Mouse (Mus musculus): ENCODE measurements around the gene Kif9.

The Kif9 gene

DNA sequence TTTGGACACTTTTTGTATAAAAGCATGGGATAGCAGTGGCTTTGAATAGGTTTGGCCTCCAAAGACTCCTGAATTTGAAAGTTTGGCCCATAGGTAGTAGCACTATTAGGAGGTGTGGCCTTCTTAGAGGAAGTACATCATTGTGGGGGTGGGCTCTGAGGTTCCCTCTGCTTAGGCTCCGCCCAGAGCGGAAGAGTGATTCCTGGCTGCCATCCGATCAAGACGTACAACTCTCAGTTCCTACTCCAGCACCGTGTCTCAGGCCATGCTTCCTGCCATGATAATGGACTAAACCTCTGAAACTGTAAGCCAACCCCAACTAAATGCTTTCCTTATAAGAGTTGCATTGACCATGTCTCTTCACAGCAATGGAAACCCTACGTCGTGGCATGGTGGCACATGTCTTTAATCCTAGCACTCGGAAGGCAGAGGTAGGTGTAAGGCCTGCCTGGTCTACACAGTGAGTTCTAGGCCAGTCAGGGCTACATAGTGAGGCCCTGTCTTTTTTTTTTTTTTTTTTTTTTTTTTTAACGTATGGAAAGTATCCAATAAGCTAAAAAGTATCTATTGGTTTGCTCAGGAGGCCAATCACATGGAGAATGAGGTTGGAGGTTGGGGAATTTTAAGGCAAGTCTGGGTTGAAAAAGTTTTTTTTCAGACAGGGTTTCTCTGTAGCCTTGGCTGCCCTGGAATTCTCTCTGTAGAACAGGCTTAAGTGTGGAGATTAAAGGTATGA, 52.4 kb downstream of the Kif9 start:
- no peak for DNase-seq

DNA sequence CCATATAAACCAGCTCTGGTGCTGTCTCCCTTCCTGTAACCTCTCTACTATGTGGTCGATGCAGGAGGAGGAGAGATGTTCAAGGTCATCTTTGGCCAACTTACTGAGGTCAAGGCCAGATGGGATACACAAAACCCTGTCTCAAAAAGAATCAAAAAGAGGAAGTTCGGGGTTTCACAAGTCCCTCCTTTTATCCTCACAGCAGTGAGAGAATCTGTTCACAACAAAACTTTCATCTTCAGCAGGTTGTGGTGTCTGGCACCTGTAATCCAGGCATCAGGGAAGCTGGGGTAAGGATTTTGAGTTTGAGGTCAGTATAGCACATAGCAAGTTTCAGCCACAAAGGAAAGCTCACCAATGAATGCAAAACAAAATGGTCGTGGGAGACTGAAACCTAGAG, 53.9 kb downstream of the Kif9 start:
- DNase-seq, result no peak

DNA sequence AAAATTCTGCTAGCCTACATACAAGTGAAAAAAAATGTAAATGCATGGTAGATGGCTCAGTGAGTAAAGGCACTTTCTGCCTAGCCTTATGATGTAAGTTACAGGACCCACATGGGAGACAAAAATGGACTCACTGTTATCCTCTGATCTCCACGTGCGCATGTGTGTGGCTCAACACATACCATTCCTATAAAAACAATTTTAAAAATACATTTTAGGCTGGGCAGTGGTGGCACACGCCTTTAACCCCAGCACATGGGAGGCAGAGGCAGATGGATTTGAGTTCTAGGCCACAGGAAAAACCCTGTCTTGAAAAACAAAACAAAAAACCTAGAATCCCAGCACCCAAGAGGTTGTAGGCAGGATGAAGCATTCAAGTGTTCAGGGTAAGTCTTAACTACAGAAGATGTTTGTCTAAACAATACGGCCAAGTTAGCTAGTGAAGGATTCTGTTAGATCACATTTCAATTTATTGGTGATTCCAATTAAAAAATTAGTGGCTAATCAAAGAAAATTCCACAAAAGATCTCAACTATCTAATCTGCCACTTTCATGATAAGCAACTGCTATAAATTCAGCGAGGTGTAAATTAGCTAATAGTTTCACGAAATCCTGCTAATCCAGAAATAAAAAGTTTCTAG, 54.5 kb downstream of the Kif9 start:
- no peak for DNase-seq

DNA sequence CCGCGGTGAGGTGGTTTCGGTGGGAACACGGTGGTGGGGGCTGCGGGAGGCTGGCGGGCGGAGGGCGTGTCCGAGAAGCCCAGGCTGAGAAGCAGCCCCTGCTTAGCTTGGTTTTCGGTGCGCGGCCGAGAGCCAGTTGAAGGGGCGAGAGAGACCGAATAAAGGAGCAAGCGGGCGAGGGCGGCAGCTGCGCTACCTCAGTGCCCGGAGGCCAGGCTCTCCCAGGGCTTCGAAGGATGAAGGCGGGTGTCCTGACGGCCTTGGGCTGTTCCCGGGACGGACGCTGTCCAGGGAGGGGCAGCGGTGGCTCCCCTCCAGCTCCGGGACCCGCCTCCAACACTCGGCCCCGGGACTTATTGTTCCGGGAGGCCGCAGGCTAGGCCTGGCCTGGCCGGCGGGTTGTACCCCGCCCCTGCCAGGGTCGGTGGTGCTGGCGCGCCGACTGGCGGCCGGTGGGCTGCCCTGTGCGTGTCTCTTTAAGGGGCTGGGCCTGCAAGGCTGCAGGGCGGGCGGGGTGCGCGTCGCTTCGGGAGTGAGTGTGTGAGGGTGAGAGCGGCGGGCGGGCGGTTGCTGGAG, 55.2 kb downstream of the Kif9 start:
- peak; percentile 96 for DNase-seq

DNA sequence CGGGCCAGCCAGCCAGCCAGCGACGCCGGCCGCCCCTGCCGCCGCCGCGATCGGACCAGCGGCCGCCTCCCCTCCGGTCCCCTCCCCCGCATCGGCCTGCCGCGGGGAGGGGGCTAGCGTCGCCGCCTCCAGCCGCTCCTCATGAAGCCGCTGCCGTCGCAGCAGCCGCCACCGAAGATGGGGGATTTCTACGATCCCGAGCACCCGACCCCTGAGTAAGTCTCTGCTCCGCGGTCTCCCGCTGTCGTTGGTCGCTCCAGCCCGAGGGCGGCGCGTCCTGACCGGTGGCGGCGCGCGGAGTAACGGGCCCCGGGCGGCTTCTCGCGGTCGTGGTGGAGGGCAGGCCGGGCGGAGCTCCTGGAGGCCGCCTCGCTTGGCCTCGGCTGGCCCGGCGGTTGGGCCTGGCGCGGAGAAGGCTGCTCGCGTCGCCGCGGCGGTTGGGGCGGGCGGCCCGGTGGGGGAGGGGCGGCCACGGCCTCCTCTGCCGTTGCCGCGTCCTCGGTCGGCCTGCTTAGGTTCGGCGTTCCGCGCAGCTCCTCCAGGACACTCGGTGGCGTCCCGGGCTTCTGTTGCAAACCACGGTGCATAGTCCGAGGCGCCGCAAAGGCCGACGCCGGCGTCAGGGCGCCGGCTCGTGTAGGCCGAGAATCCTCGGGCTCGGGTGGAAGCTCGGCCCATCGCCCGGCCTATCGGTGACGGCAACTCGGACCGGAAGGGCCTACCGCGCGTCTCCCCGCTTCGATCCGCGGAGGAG, 56.0 kb downstream of the Kif9 start, which contains the start of gene Setd2:
Gene Setd2 (plus strand): TSS at position 60 of the 754 bp plus-strand sequence.
- DNase-seq, result peak; percentile 40

DNA sequence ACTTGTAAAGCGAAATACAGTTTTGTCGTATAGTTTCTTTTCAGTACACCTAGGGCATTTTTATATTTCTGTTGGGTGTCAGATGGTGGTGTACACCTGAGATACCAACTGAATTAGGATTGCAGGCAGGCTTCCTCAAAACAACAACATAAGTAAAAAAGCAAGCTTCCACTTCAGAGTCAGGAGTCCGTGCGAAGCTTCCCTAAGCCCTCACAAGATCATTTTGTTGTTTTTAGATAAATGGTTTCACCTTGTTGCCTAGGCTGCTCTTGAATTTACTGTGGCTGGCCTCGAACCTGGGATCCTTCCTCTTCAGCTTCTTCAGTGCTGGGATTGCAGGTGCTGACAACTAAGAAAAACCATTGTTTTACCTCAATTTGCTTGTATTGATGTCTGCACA, 56.9 kb downstream of the Kif9 start:
- DNase-seq, result no peak

DNA sequence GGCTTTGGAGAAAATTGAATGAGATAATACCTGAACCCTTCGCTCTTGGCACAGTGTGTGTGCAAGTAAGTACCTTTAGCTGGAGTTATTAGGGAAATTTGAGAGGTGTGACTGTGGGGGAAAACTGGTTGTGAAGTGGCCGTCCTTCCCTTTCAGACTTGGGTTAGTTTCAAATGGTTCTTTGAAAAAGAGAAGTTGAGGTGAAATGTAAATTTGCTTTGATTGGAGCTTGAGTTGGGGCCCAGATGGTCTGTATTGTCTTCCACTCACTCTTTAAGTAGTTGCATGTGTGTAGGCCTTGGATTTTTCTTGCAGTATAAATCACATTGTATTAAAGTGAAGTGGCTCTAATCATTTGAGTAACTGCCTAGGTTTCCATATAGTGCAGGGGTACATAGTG, 58.4 kb downstream of the Kif9 start:
- no peak for DNase-seq

DNA sequence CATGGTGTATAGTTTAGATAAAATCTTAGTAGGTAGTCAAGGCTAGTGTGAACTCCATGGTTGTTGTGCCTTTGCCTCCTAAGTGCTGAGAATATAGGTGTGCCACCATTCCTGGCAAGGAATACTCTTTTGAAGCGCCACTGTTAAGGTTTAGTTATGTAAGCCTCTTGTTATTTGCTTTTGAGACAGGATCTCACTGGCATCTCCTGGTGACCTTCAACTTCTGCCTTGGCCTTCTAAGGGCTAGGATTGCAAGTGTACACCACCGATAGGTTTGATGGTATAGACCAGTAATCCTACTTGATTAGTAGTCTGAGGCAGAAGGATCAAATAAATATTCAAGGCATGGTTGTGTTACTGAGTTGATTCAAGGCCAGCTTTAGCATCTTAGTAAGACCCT, 59.9 kb downstream of the Kif9 start:
- no peak for DNase-seq

DNA sequence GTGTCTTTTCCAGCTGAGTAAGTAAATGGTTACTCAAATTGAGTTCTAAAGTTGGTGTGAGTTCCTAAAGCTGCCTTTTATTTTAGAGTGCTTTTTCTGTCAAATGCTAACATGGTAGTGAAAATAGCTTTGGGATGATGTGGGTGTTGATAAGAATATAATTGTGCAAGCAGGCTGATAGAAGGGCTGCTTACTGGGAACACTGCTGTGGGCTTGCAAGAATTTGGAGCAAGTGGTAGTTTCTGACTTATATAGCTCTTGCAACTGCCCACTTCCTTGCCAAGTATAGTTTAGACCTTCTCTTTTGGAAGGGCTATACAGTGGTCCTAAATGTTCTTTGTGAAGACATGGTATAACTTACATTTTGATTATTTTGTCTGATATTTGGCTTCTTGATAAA, 61.8 kb downstream of the Kif9 start:
- no peak for DNase-seq

DNA sequence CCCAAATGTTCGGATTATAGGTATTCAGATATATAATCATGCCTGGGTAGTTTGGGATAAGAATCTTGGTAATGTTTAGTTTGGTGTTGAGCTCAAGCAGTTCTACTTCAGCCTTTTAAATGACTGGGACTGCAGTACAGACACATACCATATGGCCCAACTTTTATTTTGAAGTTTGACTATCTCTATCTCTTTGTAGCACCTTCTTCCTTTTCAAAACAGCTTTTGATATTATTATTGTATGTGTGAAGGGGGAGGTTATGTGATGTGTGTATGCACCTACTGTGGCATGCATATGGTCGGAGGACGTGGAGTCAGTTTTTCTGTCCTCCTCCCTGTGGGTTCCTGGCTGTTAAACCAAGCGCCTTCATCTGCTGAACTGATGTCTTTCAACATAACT, 65.2 kb downstream of the Kif9 start:
- DNase-seq, result no peak

DNA sequence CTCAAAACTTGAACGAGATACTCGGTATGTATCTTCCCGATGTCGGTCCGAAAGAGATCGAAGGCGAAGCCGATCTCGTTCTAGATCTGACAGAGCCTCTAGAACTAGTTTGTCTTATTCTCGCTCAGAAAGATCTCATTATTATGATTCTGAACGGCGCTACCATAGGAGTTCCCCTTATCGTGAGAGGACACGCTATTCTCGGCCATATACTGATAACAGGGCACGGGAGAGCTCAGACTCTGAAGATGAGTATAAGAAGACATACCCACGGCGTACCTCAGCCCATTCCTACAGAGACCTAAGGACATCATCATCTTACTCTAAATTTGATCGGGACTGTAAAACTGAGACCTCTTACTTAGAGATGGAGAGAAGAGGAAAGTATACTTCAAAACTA, 71.5 kb downstream of the Kif9 start:
- no peak for DNase-seq

DNA sequence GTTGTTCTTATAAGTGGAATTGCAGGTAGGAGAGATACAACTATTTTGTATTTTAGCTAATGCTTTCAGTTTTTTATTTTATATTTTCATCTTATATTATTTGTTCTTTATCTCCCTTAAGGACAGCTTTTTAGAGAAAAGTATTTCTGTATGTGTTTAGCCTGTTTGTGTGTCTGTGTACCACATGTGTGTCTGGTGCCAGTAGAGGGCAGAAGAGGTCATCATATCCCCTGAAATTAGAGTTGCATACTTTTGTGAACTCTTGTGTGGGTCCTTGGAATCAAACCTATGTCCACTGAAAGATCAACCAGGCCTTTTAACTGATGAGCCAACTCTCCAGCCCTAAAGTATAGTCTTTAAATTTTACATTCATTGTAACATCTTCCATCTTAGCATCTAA, 91.6 kb downstream of the Kif9 start:
- DNase-seq, result no peak

Data from layer of hippocampus, adult 9-11 months (tissue).